Mouse (Mus musculus) kidney, postnatal 0 days (tissue): ENCODE measurements at regions not wholly inside any gene's neighbourhood (a gene's known extent, or its start where the extent isn't known, plus 50 kb on each side); places are given as distances from the start of the nearest gene placed in this dataset.

ENCODE experiments used
- ATAC-seq: fragments of 200-750 bp; cut with Nextera tagmentation; replicated peaks from 2 replicates; pipeline ENCODE4 v1.8.0; 2017; ENCODE audit warnings: low read depth, moderate number of reproducible peaks, moderate TSS enrichment, moderate library complexity; ENCODE audit not compliant: low FRiP score
- DNase-seq: peaks from one replicate; pipeline ENCODE4 v3.0.0-alpha.2; 2016; ENCODE audit warnings: low spot score
- H3K27ac ChIP-seq: fragments of 300-500 bp; sonication (generic); 2 replicates; pipeline ENCODE4 v1.5.1; 2014; ENCODE audit warnings: mild to moderate bottlenecking
- H3K27me3 ChIP-seq: fragments of 300-500 bp; sonication (generic); 2 replicates; pipeline ENCODE4 v1.6.1; 2014; ENCODE audit warnings: low read length, mixed read lengths; ENCODE audit not compliant: insufficient read depth
- H3K36me3 ChIP-seq: fragments of 300-500 bp; sonication (generic); 2 replicates; pipeline ENCODE4 v1.6.1; 2014; ENCODE audit warnings: low read length, mixed read lengths; ENCODE audit not compliant: insufficient read depth
- H3K4me1 ChIP-seq: fragments of 300-500 bp; sonication (generic); replicated peaks from 2 replicates; pipeline ENCODE4 v1.6.1; 2014; ENCODE audit warnings: antibody characterized with exemption, low read length, mixed read lengths; ENCODE audit not compliant: insufficient read depth
- H3K4me2 ChIP-seq: fragments of 300-500 bp; sonication (generic); 2 replicates; pipeline ENCODE4 v1.6.1; 2014; ENCODE audit warnings: mild to moderate bottlenecking, low read length, moderate library complexity, mixed read lengths
- H3K4me3 ChIP-seq: fragments of 300-500 bp; sonication (generic); replicated peaks from 2 replicates; pipeline ENCODE4 v1.5.1; 2014; ENCODE audit warnings: low read depth, low read length
- H3K9ac ChIP-seq: fragments of 300-500 bp; sonication (generic); 2 replicates; pipeline ENCODE4 v1.6.1; 2014; ENCODE audit warnings: low read depth, low read length
- H3K9me3 ChIP-seq: fragments of 300-500 bp; sonication (generic); replicated peaks from 2 replicates; pipeline ENCODE4 v1.6.1; 2016; ENCODE audit warnings: low read length, inconsistent platforms, mixed read lengths
- CTCF ChIP-seq: IDR thresholded peaks from 2 replicates; pipeline ENCODE4 v1.5.1; 2016; ENCODE audit warnings: antibody characterized with exemption, low read depth, mild to moderate bottlenecking, moderate library complexity
- WGBS: fragments of 180-500 bp; shearing (Covaris S2); extraction: QIAGEN DNeasy Blood & Tissue Kit; methylation state at CpG from one replicate; pipeline ENCODE4 v1.1.7; 2014; 5-methylcytosine and 5-hydroxymethylcytosine counted together

DNA sequence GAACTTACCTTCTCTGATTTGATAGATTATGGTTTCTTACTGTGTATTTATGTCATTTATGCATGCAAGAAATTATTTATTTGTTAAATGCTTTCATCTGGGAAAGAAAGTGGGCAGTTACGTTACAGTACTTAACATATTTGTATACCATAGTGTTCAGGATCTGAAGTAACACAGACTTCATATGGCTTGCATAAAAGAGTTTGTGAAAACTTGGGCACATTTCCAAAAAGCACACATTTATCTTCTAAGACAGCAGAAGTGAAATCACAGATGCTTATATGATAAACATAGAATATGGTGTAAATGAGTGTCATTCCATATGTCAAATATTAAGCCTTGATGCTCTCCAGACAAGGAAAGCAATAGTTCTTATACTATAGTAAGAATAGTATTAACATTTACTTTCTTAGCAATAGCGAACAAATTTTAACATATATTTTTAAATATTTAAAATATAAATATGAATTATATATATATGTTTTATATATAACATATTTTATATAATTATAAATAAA is 4549.1 kb upstream of the Gm7489 start:
- no peak overlapping the region for H3K9ac ChIP-seq
- DNase-seq (no peak), ATAC-seq (no peak)
- no peak overlapping the region for H3K4me3 ChIP-seq
- H3K27ac ChIP-seq, result no peak overlapping the region
- H3K27me3 ChIP-seq, result no peaks in the 10 kb centered on the region
- H3K9me3 ChIP-seq, result no peaks in the 10 kb centered on the region
- no peak overlapping the region for H3K4me2 ChIP-seq
- no peaks in the 10 kb centered on the region for H3K4me1 ChIP-seq
- no peaks in the 10 kb centered on the region for H3K36me3 ChIP-seq
- TF ChIP-seq CTCF, result no peak
- WGBS, result 70% methylated on average over 2 of the region's 2 CpGs

DNA sequence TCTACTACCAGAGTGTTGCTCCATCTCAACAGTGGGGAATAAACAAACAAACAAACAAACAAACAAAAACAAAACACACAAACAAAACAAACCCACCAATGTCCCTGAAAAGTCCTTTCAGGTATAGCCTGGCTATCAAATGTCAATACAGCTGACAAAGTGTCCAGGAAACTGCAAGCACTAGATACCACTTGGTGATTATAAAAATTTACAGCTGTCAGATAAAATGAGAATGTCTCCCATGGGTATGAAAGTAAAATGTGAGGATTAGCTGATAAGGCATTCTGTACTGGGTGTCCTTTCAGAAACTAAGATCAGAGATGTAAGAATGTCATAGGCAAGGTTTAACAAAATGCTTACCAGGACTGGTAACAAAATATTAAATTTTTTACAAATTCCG is 4537.7 kb upstream of the Gm7489 start:
- no peaks in the 10 kb centered on the region for H3K4me1 ChIP-seq
- no peak for DNase-seq
- H3K27me3 ChIP-seq, result no peaks in the 10 kb centered on the region
- H3K36me3 ChIP-seq, result no peaks in the 10 kb centered on the region
- H3K4me2 ChIP-seq, result no peak overlapping the region
- H3K9ac ChIP-seq, result no peak overlapping the region
- no peak overlapping the region for H3K4me3 ChIP-seq
- WGBS, result 89% methylated on average over 1 of the region's 1 CpGs
- H3K27ac ChIP-seq, result no peak overlapping the region
- H3K9me3 ChIP-seq, result no peaks in the 10 kb centered on the region
- TF ChIP-seq CTCF, result no peak
- no peak for ATAC-seq

DNA sequence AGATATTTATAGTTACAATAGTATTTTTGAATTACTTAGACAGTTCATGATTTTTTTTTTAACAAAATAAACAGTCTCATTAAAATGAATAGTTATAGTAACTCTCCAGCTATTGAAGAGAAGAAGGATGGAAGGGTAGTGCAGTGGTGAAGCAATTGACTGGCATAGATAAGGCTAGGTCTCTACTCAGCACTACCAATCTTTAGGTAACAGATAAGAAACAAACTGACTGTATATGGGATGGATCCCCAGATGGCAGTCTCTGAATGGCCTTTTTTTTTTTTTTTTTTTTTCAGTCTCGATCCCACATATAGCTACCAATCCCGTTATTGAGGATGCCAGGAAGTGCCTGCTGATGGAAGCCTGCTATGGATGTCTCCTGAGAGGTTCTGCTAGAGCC is 4528.6 kb upstream of the Gm7489 start:
- no peak overlapping the region for H3K4me2 ChIP-seq
- H3K4me1 ChIP-seq, result no peaks in the 10 kb centered on the region
- H3K4me3 ChIP-seq, result no peak overlapping the region
- no peak for TF ChIP-seq CTCF
- H3K9ac ChIP-seq, result no peak overlapping the region
- H3K9me3 ChIP-seq, result no peaks in the 10 kb centered on the region
- no peaks in the 10 kb centered on the region for H3K27me3 ChIP-seq
- no peak overlapping the region for H3K27ac ChIP-seq
- DNase-seq, result no peak
- no peak for ATAC-seq
- H3K36me3 ChIP-seq, result no peaks in the 10 kb centered on the region
- WGBS, result 79% methylated on average over 2 of the region's 2 CpGs

DNA sequence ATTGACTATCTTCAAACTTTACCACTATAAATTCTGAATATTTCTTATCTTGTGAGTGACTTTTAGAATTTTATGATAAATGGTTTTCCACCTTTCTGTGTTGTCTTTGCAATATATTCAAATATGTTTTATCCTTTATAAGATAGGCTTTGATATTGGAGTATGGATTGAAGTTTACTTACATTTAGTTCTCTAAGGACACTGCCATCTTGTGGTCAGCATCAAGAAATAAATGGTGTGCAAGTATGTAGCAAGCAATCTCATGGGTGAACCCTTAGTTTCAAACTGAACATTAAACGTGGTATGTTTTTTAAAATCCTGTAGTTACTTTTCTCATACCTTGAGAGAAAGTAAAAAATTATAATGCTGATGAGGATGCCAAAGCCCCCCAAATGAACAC is 4488.7 kb upstream of the Gm7489 start:
- WGBS, result 40% methylated on average over 1 of the region's 1 CpGs

GRCm38 (mm10) chr15:49413665-49414064 is 4471.0 kb upstream of the Gm7489 start:
- Histone ChIP-seq H3K36me3 (no peaks in the 10 kb centered on the region), H3K27me3 (no peaks in the 10 kb centered on the region), H3K4me3 (no peak overlapping the region), H3K9ac (no peak overlapping the region), H3K27ac (no peak overlapping the region), H3K9me3 (no peaks in the 10 kb centered on the region), H3K4me2 (no peak overlapping the region), H3K4me1 (no peaks in the 10 kb centered on the region)
- DNase-seq, result no peak
- ATAC-seq, result no peak
- TF ChIP-seq CTCF, result no peak

More for the DNA sequence above, 4488.7 kb upstream of the Gm7489 start:
- peak; percentile 33 for DNase-seq
- ATAC-seq, result no peak
- Histone ChIP-seq H3K4me1 (no peaks in the 10 kb centered on the region), H3K9me3 (no peaks in the 10 kb centered on the region), H3K36me3 (no peaks in the 10 kb centered on the region), H3K27me3 (no peaks in the 10 kb centered on the region), H3K4me3 (no peak overlapping the region), H3K4me2 (no peak overlapping the region), H3K27ac (no peak overlapping the region), H3K9ac (no peak overlapping the region)
- TF ChIP-seq CTCF, result peak; percentile 53

DNA sequence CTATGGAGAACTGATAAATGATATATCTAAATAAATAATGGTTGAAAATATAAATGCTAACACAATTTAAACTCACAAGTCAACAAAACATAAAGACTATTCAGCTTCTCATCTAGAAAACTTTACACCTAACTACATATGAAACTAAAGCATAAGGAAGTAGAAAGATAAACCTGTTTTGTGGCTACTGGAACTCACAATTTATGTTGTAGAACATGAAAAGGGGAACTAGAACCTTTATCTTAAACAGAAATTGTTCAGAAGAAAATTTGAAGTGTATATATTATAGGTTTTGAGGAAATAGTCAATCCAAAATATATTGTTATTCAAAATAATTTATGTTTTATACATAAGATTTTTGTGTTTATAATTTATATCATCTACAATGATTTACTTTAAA is 4433.4 kb upstream of the Gm7489 start:
- Histone ChIP-seq H3K4me2 (no peak overlapping the region), H3K4me1 (no peaks in the 10 kb centered on the region), H3K9ac (no peak overlapping the region), H3K4me3 (no peak overlapping the region), H3K9me3 (no peaks in the 10 kb centered on the region), H3K36me3 (no peaks in the 10 kb centered on the region), H3K27me3 (no peaks in the 10 kb centered on the region), H3K27ac (no peak overlapping the region)
- ATAC-seq (no peak), DNase-seq (no peak)
- no peak for TF ChIP-seq CTCF

GRCm38 (mm10) chr15:49484582-49484981 is 4400.1 kb upstream of the Gm7489 start:
- H3K27me3 ChIP-seq, result no peaks in the 10 kb centered on the region
- no peak overlapping the region for H3K9ac ChIP-seq
- H3K9me3 ChIP-seq, result no peaks in the 10 kb centered on the region
- no peak for TF ChIP-seq CTCF
- H3K4me3 ChIP-seq, result no peak overlapping the region
- no peak for ATAC-seq
- H3K4me2 ChIP-seq, result no peak overlapping the region
- H3K4me1 ChIP-seq, result no peaks in the 10 kb centered on the region
- H3K36me3 ChIP-seq, result no peaks in the 10 kb centered on the region
- DNase-seq, result no peak
- H3K27ac ChIP-seq, result no peak overlapping the region
